Mouse (Mus musculus) liver, embryonic 14.5 days (tissue): Measurements from ENCODE around the gene Rab37. TPM values are rescaled to one million over a fixed set of nuclear protein-coding genes. Genes with fewer than 3 reads are reported as not detected.

ENCODE experiments used
- ATAC-seq: fragments of 200-750 bp; cut with Nextera tagmentation; 2 replicates; pipeline ENCODE4 v1.8.0; 2017; ENCODE audit warnings: moderate number of reproducible peaks, mild to moderate bottlenecking, moderate library complexity; ENCODE audit not compliant: insufficient read depth
- DNase-seq, 3 experiments: peaks; one replicate each; pipeline ENCODE4 v3.0.0-alpha.2; 2012 to 2013; ENCODE audit warnings: low read depth in 3 of 3, low spot score in 3 of 3
- H3K27ac ChIP-seq: fragments of 300-500 bp; sonication (generic); 2 replicates; pipeline ENCODE4 v1.5.1; 2014; ENCODE audit warnings: moderate library complexity, mild to moderate bottlenecking, control low read depth, inconsistent platforms
- H3K27me3 ChIP-seq: fragments of 300-500 bp; sonication (generic); 2 replicates; pipeline ENCODE4 v1.6.1; 2014; ENCODE audit warnings: mild to moderate bottlenecking, low read length, moderate library complexity; ENCODE audit not compliant: control insufficient read depth, insufficient read depth
- H3K36me3 ChIP-seq: fragments of 300-500 bp; sonication (generic); replicated peaks from 2 replicates; pipeline ENCODE4 v1.6.1; 2014; ENCODE audit warnings: low read depth; ENCODE audit not compliant: control insufficient read depth, insufficient read depth
- H3K4me1 ChIP-seq, 2 experiments: fragments of 200-500 bp in 1 of 2; fragments of 300-500 bp in 1 of 2; sonication (generic) in 1 of 2; replicated peaks; 2 replicates each; pipeline ENCODE4 v1.6.1; 2012 to 2014; ENCODE audit warnings: antibody characterized with exemption in 1 of 2, inconsistent platforms in 1 of 2, low read length in 1 of 2; ENCODE audit not compliant: control insufficient read depth in 2 of 2, insufficient read depth in 2 of 2
- H3K4me2 ChIP-seq: fragments of 300-500 bp; sonication (generic); 2 replicates; pipeline ENCODE4 v1.6.1; 2014; ENCODE audit warnings: low read depth, mild to moderate bottlenecking, control low read depth, moderate library complexity
- H3K4me3 ChIP-seq, 2 experiments: fragments of 200-500 bp in 1 of 2; fragments of 300-500 bp in 1 of 2; sonication (generic) in 1 of 2; 2 replicates each; pipeline ENCODE4 v1.5.1; 2012 to 2014; ENCODE audit warnings: low read depth in 2 of 2, low read length in 2 of 2, mild to moderate bottlenecking in 2 of 2, control low read depth in 1 of 2, inconsistent platforms in 1 of 2, moderate library complexity in 1 of 2; ENCODE audit not compliant: insufficient read depth in 1 of 2
- H3K9ac ChIP-seq: fragments of 300-500 bp; sonication (generic); replicated peaks from 2 replicates; pipeline ENCODE4 v1.6.1; 2014; ENCODE audit warnings: mild to moderate bottlenecking, control low read depth, moderate library complexity
- H3K9me3 ChIP-seq: fragments of 300-500 bp; sonication (generic); 2 replicates; pipeline ENCODE4 v1.6.1; 2016; ENCODE audit warnings: low read length, mixed read lengths; ENCODE audit not compliant: control insufficient read depth
- CTCF ChIP-seq: IDR thresholded peaks from 2 replicates; pipeline ENCODE4 v1.5.1; 2016; ENCODE audit warnings: antibody characterized with exemption, low read depth, control low read depth
- EP300 ChIP-seq: IDR thresholded peaks from 2 replicates; pipeline ENCODE4 v1.6.1; 2016; ENCODE audit warnings: antibody characterized with exemption, low read depth
- WGBS: fragments of 180-500 bp; shearing (Covaris S2); extraction: QIAGEN DNeasy Blood & Tissue Kit; methylation state at CpG from one replicate; pipeline ENCODE4 v1.1.7; 2014; ENCODE audit not compliant: insufficient replicate concordance; 5-methylcytosine and 5-hydroxymethylcytosine counted together
- polyA plus RNA-seq, 2 experiments: library from polyadenylated mRNA; depleted of rRNA in 1 of 2; stranded (reverse) in 1 of 2; unstranded in 1 of 2; fragments of >200 nt; fragmentation: Nextera tagmentation in 1 of 2; extraction: Ambion mirVana in 1 of 2; gene quantifications; 2 replicates each; pipeline versions ENCODE4 v1.2.1 to v1.2.3; 2012 to 2014

The Rab37 gene
- polyA plus RNA-seq, 2 experiments = 1.7 to 1.8 TPM

DNA sequence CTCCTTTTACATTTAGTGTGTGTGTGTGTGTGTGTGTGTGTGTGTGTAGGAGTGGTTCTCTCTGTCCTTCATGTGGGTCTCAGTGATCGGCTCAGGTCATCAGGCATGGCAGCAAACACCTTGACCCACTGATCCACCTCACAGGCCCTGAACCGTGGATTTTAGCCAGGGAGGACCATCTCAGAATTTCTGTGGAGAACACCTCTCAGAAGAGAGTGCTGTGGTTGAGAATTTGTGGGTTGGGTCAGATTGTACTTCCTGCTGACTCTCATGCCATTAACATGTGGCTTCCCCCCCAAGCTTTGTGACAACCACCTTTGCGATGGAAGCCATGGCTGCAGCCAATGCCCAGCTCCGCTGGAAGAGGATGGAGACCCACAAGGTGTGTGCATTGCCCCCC, 109.3 kb downstream of the Rab37 start:
- no peak overlapping the region for H3K27ac ChIP-seq
- no peaks in the 10 kb centered on the region for H3K27me3 ChIP-seq
- H3K9me3 ChIP-seq = no peaks in the 10 kb centered on the region
- no peak for TF ChIP-seq EP300
- TF ChIP-seq CTCF = no peak
- no peak for DNase-seq
- no peaks in the 10 kb centered on the region for H3K36me3 ChIP-seq
- H3K4me1 ChIP-seq = peaks cover 5 to 10% of the 10 kb centered on the region in 2 experiments
- no peak overlapping the region for H3K9ac ChIP-seq
- no peak overlapping the region for H3K4me3 ChIP-seq
- WGBS = 69% methylated on average over 4 of the region's 4 CpGs
- no peak for ATAC-seq
- H3K4me2 ChIP-seq = no peak overlapping the region

GRCm38 (mm10) chr11:115202316-115202715, 111.1 kb downstream of the Rab37 start:
- H3K9ac ChIP-seq = no peak overlapping the region
- no peak overlapping the region for H3K4me3 ChIP-seq
- no peak overlapping the region for H3K27ac ChIP-seq
- no peaks in the 10 kb centered on the region for H3K36me3 ChIP-seq
- TF ChIP-seq CTCF (peak; percentile 93), EP300 (no peak)
- H3K4me2 ChIP-seq = no peak overlapping the region
- H3K27me3 ChIP-seq = no peaks in the 10 kb centered on the region
- H3K9me3 ChIP-seq = no peaks in the 10 kb centered on the region
- no peaks in the 10 kb centered on the region for H3K4me1 ChIP-seq
- WGBS = 19% methylated on average over 12 of the region's 12 CpGs
- DNase-seq = no peak
- peak; percentile 57; the same call in 1 of the 2 replicates for ATAC-seq

DNA sequence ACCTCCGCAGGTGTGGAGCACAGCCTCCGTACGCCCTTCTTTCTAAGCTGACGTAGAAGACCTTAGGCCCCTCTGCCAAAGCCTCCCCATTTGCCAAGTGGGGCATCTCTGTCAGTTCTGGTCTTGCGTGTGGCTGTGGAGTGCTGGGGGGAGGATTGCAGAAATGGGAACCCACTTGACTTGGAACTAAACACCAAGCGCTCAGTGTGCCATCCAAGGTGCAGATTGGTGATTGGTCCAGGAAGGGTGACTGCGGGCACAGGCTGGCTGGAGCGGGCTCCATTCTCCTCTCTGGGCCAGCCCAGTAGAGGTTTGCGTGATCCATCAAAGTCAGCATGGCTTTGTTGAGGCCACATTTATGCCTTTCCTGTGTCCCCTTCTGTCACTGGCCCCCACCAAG, 111.5 kb downstream of the Rab37 start:
- 84% methylated on average over 9 of the region's 9 CpGs for WGBS
- no peak for ATAC-seq

GRCm38 (mm10) chr11:115208126-115208525, 116.9 kb downstream of the Rab37 start:
- H3K27ac ChIP-seq = no peak overlapping the region
- TF ChIP-seq EP300 = no peak
- no peak for TF ChIP-seq CTCF
- no peaks in the 10 kb centered on the region for H3K36me3 ChIP-seq
- H3K4me1 ChIP-seq = no peaks in the 10 kb centered on the region
- H3K27me3 ChIP-seq = no peaks in the 10 kb centered on the region
- H3K9ac ChIP-seq = no peak overlapping the region
- no peak overlapping the region for H3K4me2 ChIP-seq
- no peak for DNase-seq
- no peaks in the 10 kb centered on the region for H3K9me3 ChIP-seq
- WGBS = 84% methylated on average over 12 of the region's 12 CpGs
- H3K4me3 ChIP-seq = no peak overlapping the region
- no peak for ATAC-seq

More for the DNA sequence above, 111.5 kb downstream of the Rab37 start:
- no peaks in the 10 kb centered on the region for H3K36me3 ChIP-seq
- DNase-seq = no peak
- H3K9ac ChIP-seq = no peak overlapping the region
- H3K9me3 ChIP-seq = no peaks in the 10 kb centered on the region
- no peaks in the 10 kb centered on the region for H3K4me1 ChIP-seq
- H3K4me2 ChIP-seq = no peak overlapping the region
- no peak overlapping the region for H3K27ac ChIP-seq
- no peak overlapping the region for H3K4me3 ChIP-seq
- TF ChIP-seq CTCF (no peak), EP300 (no peak)
- H3K27me3 ChIP-seq = no peaks in the 10 kb centered on the region

- Histone ChIP-seq H3K27ac (no peak overlapping the region), H3K36me3 (no peaks in the 10 kb centered on the region), H3K27me3 (no peaks in the 10 kb centered on the region), H3K4me1 (no peaks in the 10 kb centered on the region), H3K9me3 (no peaks in the 10 kb centered on the region), H3K4me2 (no peak overlapping the region), H3K4me3 (no peak overlapping the region), H3K9ac (no peak overlapping the region)
- ATAC-seq (no peak), DNase-seq (no peak)
- TF ChIP-seq EP300 = no peak
- TF ChIP-seq CTCF = no peak
- WGBS = 65% methylated on average over 25 of the region's 25 CpGs
Measured at GRCm38 (mm10) chr11:115208776-115209732, 117.8 kb downstream of the Rab37 start.
